Mouse (Mus musculus): Measurements from ENCODE around the gene Hrg. TPM values are rescaled to one million over a fixed set of nuclear protein-coding genes. Genes with fewer than 3 reads are reported as not detected.

Gene Hrg
- not detected in 2 replicates for polyA plus RNA-seq (2015; fragmentation: Nextera tagmentation; extraction: Ambion mirVana)

- no peak within 1 kb of the TSS for H3K4me3 ChIP-seq
- no peaks in the 10 kb centered on the region for H3K36me3 ChIP-seq
- no peaks in the 10 kb centered on the region for H3K4me1 ChIP-seq
- H3K27ac ChIP-seq = no peak within 1 kb of the TSS
- H3K4me2 ChIP-seq = no peak within 1 kb of the TSS
- H3K27me3 ChIP-seq = no peaks in the 10 kb centered on the region
- H3K9ac ChIP-seq = no peak within 1 kb of the TSS
- H3K9me3 ChIP-seq = no peaks in the 10 kb centered on the region
- WGBS = 92% methylated on average over 6 of the region's 6 CpGs
- ATAC-seq (ENCODE audit: insufficient number of reproducible peaks, insufficient read depth, low FRiP score, low TSS enrichment, low read depth) = no peak
Observed at GRCm38 (mm10) chr16:22950840-22951395, at the start of gene Hrg. Gene Hrg, plus strand, starts transcription at chr16:22951072.

GRCm38 (mm10) chr16:22901326-22901725 lies 49.5 kb upstream of the Hrg start:
- no peak overlapping the region for H3K4me2 ChIP-seq
- no peak overlapping the region for H3K9ac ChIP-seq
- no peaks in the 10 kb centered on the region for H3K9me3 ChIP-seq
- WGBS = 80% methylated on average over 3 of the region's 3 CpGs
- no peaks in the 10 kb centered on the region for H3K4me1 ChIP-seq
- H3K27ac ChIP-seq = no peak overlapping the region
- ATAC-seq (ENCODE audit: insufficient number of reproducible peaks, insufficient read depth, low FRiP score, low TSS enrichment, low read depth) = no peak
- H3K36me3 ChIP-seq = no peaks in the 10 kb centered on the region
- no peaks in the 10 kb centered on the region for H3K27me3 ChIP-seq
- no peak overlapping the region for H3K4me3 ChIP-seq

DNA sequence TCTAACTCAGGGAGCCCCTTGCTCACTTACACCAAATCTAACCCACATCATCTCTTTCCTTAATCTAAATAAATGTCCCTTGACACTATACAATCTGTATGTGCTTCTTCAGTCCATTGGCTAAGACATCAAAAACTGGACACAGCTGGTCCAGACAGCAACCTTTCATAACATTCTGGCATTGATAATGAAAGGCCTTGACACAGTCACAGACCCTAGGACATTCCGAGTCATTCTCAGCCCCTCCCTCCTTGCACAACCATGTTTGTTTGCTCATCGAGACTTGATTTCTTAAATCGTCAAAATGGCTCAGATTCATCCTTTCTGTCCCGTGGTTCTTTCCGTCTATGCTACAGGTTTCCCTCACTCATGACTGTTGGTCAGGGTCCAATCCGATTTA lies 41.6 kb upstream of the Hrg start:
- no peaks in the 10 kb centered on the region for H3K9me3 ChIP-seq
- H3K4me3 ChIP-seq = no peak overlapping the region
- no peak overlapping the region for H3K9ac ChIP-seq
- ATAC-seq (ENCODE audit: insufficient number of reproducible peaks, insufficient read depth, low FRiP score, low TSS enrichment, low read depth) = no peak
- H3K36me3 ChIP-seq = no peaks in the 10 kb centered on the region
- no peaks in the 10 kb centered on the region for H3K4me1 ChIP-seq
- WGBS = 89% methylated on average over 6 of the region's 6 CpGs
- H3K27ac ChIP-seq = no peak overlapping the region
- H3K27me3 ChIP-seq = no peaks in the 10 kb centered on the region
- no peak overlapping the region for H3K4me2 ChIP-seq

DNA sequence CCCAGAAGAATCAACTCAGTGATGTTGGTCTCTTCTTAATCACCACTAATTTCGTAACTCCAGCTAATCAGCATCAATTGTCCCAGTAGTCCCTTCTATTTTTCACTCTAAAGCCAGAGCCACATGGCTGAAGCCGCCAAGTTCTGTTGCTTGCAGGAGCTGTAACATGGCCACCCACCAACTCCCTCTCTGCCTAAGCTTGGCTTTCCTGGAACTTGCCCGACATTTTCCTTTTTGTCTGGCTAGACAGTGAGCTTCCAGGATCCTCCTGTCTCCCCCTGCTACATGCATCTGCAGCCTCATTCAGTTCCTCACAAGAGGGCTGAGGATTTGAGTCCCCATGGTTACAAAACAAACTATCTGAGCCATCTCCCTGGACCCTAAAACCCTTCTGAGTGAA lies 38.9 kb upstream of the Hrg start:
- Histone ChIP-seq H3K4me1 (no peaks in the 10 kb centered on the region), H3K4me2 (no peak overlapping the region), H3K9me3 (no peaks in the 10 kb centered on the region), H3K27me3 (no peaks in the 10 kb centered on the region), H3K9ac (no peak overlapping the region), H3K36me3 (no peaks in the 10 kb centered on the region), H3K27ac (no peak overlapping the region), H3K4me3 (no peak overlapping the region)
- WGBS = 75% methylated on average over 3 of the region's 3 CpGs
- no peak for ATAC-seq (ENCODE audit: insufficient number of reproducible peaks, insufficient read depth, low FRiP score, low TSS enrichment, low read depth)

DNA sequence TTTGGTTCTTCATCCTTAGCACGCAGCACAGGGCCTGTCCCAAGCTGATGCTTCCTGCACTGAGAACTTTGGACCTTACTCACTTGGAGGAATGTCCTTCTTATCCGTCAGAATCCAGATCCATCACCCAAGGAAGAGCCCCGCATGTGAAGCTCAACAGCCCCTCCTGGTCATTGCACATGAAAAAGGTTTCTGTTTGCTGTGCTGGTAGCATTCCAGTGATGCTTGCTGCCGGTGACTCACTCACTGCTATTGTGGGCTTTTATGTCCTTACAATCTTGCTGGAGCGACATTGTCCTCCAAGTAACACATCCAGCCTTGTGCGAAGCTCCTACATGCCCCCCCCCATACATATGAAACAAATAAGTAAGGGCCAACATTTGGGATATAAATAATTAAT lies 38.0 kb upstream of the Hrg start:
- H3K9ac ChIP-seq = no peak overlapping the region
- ATAC-seq (ENCODE audit: insufficient number of reproducible peaks, insufficient read depth, low FRiP score, low TSS enrichment, low read depth) = no peak
- H3K4me2 ChIP-seq = no peak overlapping the region
- no peak overlapping the region for H3K4me3 ChIP-seq
- no peaks in the 10 kb centered on the region for H3K27me3 ChIP-seq
- no peaks in the 10 kb centered on the region for H3K4me1 ChIP-seq
- no peaks in the 10 kb centered on the region for H3K9me3 ChIP-seq
- no peaks in the 10 kb centered on the region for H3K36me3 ChIP-seq
- no peak overlapping the region for H3K27ac ChIP-seq
- 81% methylated on average over 6 of the region's 6 CpGs for WGBS

- Histone ChIP-seq H3K4me2 (no peak overlapping the region), H3K27me3 (no peaks in the 10 kb centered on the region), H3K4me1 (peaks cover 9% of the 10 kb centered on the region), H3K4me3 (no peak overlapping the region), H3K36me3 (no peaks in the 10 kb centered on the region), H3K27ac (no peak overlapping the region), H3K9ac (no peak overlapping the region), H3K9me3 (no peaks in the 10 kb centered on the region)
- no peak for ATAC-seq (ENCODE audit: insufficient number of reproducible peaks, insufficient read depth, low FRiP score, low TSS enrichment, low read depth)
Observed at GRCm38 (mm10) chr16:22914276-22914675, 36.6 kb upstream of the Hrg start.

GRCm38 (mm10) chr16:22918034-22918433 lies 32.8 kb upstream of the Hrg start, which contains the start of gene Fetub:
Gene Fetub, plus strand, starts transcription at chr16:22918334.
- Histone ChIP-seq H3K9me3 (no peaks in the 10 kb centered on the region), H3K4me3 (no peak within 1 kb of the TSS), H3K36me3 (no peaks in the 10 kb centered on the region), H3K27ac (no peak within 1 kb of the TSS), H3K27me3 (no peaks in the 10 kb centered on the region), H3K4me2 (peak within 1 kb of the TSS; percentile 37), H3K4me1 (peaks cover 14% of the 10 kb centered on the region), H3K9ac (no peak within 1 kb of the TSS)
- 85% methylated on average over 5 of the region's 5 CpGs for WGBS
- no peak for ATAC-seq (ENCODE audit: insufficient number of reproducible peaks, insufficient read depth, low FRiP score, low TSS enrichment, low read depth)

GRCm38 (mm10) chr16:22918664-22919312 lies 32.1 kb upstream of the Hrg start:
- H3K4me1 ChIP-seq = peaks cover 14% of the 10 kb centered on the region
- H3K4me3 ChIP-seq = no peak overlapping the region
- 30% methylated on average over 15 of the region's 15 CpGs for WGBS
- no peak overlapping the region for H3K9ac ChIP-seq
- H3K36me3 ChIP-seq = no peaks in the 10 kb centered on the region
- peak overlapping the region; percentile 37 for H3K4me2 ChIP-seq
- H3K9me3 ChIP-seq = no peaks in the 10 kb centered on the region
- no peak overlapping the region for H3K27ac ChIP-seq
- H3K27me3 ChIP-seq = no peaks in the 10 kb centered on the region
- no peak for ATAC-seq (ENCODE audit: insufficient number of reproducible peaks, insufficient read depth, low FRiP score, low TSS enrichment, low read depth)

DNA sequence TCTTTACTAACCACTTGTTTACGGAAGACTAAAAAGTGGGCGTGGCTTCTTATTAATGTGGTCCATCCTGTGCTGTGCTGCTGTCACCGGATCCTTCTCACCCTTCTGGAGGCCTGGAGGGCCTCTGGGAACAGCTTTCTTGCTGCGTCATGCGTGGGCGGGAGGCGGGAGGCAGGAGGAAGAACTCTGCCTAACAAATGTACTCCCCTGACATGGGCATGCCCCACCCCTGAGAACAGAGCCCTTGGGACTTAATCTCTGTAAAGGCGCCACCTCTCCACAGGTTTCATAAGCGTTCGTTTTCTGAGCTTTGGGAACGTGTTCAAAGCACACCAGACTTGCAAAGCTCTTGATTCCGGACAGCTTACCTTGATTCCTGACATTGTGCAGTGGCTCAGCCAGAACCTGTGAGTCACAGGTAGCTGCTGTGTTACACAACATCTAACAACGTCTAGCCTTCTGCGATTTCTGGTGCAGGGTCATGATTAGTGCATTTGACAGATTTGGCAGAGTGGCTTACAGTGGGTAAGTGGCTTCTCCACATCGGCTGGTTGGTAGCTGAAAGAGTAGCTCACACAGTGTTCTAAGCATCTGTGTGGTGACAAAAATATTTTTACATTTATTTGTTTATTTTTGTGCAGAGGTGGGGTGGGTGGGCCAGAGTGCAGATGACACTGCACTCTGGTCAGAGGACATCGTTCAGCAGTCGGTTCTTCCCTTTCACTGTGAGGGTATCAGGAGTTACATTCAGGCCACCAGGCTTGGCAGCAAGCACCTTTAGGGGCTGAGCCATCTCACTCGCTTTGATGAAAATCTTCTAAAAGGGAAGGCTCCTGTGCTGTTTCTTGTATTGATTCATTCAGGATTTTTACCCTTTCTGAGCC lies 30.7 kb upstream of the Hrg start:
- no peak overlapping the region for H3K9ac ChIP-seq
- 38% methylated on average over 18 of the region's 18 CpGs for WGBS
- peak overlapping the region; percentile 5; the same call in 1 of the 2 replicates for H3K4me2 ChIP-seq
- no peak overlapping the region for H3K4me3 ChIP-seq
- no peak overlapping the region for H3K27ac ChIP-seq
- H3K9me3 ChIP-seq = no peaks in the 10 kb centered on the region
- no peaks in the 10 kb centered on the region for H3K36me3 ChIP-seq
- no peaks in the 10 kb centered on the region for H3K27me3 ChIP-seq
- peaks cover 14% of the 10 kb centered on the region for H3K4me1 ChIP-seq
- ATAC-seq (ENCODE audit: insufficient number of reproducible peaks, insufficient read depth, low FRiP score, low TSS enrichment, low read depth) = 0 out of 2 replicates have a peak, but pooled peaks have one; percentile 69

- no peaks in the 10 kb centered on the region for H3K36me3 ChIP-seq
- no peak overlapping the region for H3K4me2 ChIP-seq
- WGBS = 93% methylated on average over 5 of the region's 5 CpGs
- H3K9ac ChIP-seq = no peak overlapping the region
- H3K4me3 ChIP-seq = no peak overlapping the region
- peaks cover 14% of the 10 kb centered on the region for H3K4me1 ChIP-seq
- no peaks in the 10 kb centered on the region for H3K9me3 ChIP-seq
- no peaks in the 10 kb centered on the region for H3K27me3 ChIP-seq
- no peak for ATAC-seq (ENCODE audit: insufficient number of reproducible peaks, insufficient read depth, low FRiP score, low TSS enrichment, low read depth)
- no peak overlapping the region for H3K27ac ChIP-seq
Observed at GRCm38 (mm10) chr16:22921761-22922160, 29.1 kb upstream of the Hrg start.

GRCm38 (mm10) chr16:22922433-22922832 lies 28.4 kb upstream of the Hrg start:
- Histone ChIP-seq H3K27ac (no peak overlapping the region), H3K36me3 (no peaks in the 10 kb centered on the region), H3K4me3 (no peak overlapping the region), H3K9me3 (no peaks in the 10 kb centered on the region), H3K27me3 (no peaks in the 10 kb centered on the region), H3K9ac (no peak overlapping the region), H3K4me1 (peaks cover 14% of the 10 kb centered on the region), H3K4me2 (no peak overlapping the region)
- no peak for ATAC-seq (ENCODE audit: insufficient number of reproducible peaks, insufficient read depth, low FRiP score, low TSS enrichment, low read depth)
- WGBS = 78% methylated on average over 4 of the region's 4 CpGs

DNA sequence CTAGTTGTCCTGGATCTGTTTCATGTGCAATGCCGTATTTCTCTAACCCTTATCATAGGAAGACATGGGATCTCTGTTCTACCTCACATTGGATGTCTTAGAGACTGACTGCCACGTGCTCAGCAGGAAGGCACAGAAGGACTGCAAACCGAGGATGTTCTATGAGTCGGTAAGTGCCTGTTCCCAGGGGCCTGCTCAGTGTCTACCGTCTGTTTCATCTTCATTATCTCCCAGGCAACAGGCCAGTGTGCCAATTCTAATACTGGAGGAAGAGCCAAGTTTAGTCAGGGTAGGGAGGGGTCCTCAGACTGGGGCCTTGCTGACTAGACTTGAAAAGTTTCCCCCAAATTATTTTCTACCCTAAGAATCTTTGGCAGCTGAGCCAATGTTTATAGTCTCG lies 21.3 kb upstream of the Hrg start:
- ATAC-seq (ENCODE audit: insufficient number of reproducible peaks, insufficient read depth, low FRiP score, low TSS enrichment, low read depth) = no peak
- H3K4me1 ChIP-seq = no peaks in the 10 kb centered on the region
- no peak overlapping the region for H3K9ac ChIP-seq
- no peak overlapping the region for H3K4me2 ChIP-seq
- no peak overlapping the region for H3K27ac ChIP-seq
- 75% methylated on average over 6 of the region's 6 CpGs for WGBS
- H3K36me3 ChIP-seq = no peaks in the 10 kb centered on the region
- H3K9me3 ChIP-seq = no peaks in the 10 kb centered on the region
- no peak overlapping the region for H3K4me3 ChIP-seq
- H3K27me3 ChIP-seq = no peaks in the 10 kb centered on the region
